Mouse (Mus musculus) midbrain, embryonic 16.5 days (tissue): ENCODE data around the gene Gm36245. TPM values are rescaled to one million over a fixed set of nuclear protein-coding genes. Genes with fewer than 3 reads are reported as not detected.

Source experiments
- polyA plus RNA-seq: library from polyadenylated mRNA; unstranded; fragments of >200 nt; fragmentation: Nextera tagmentation; extraction: Ambion mirVana; gene quantifications from 2 replicates; pipeline ENCODE4 v1.2.1, GENCODE M21; 2015

Gene Gm36245
- polyA plus RNA-seq, 1 experiment from 2014 or later = not detected

Other genes starting within 250 kb of the Gm36245 start
- not detected in 2 replicates for gene Apol7a, start 200.1 kb upstream of the Gm36245 start, polyA plus RNA-seq
- not detected in 2 replicates for gene Apol9a, start 188.1 kb upstream of the Gm36245 start, polyA plus RNA-seq
- not detected in 2 replicates for gene Apol7b, start 151.8 kb upstream of the Gm36245 start, polyA plus RNA-seq
- gene Apol10a, start 122.2 kb upstream of the Gm36245 start, polyA plus RNA-seq = not detected in 2 replicates
- not detected in 2 replicates for gene Apol11a, start 91.0 kb upstream of the Gm36245 start, polyA plus RNA-seq
- gene Apol7c, start 65.9 kb upstream of the Gm36245 start, polyA plus RNA-seq = not detected in 2 replicates
- not detected in 2 replicates for gene 1700025B11Rik, start 37.4 kb upstream of the Gm36245 start, polyA plus RNA-seq
- 0.10 TPM in 1 of 2 replicates, not detected in the other for gene Apol10b, start 3.1 kb upstream of the Gm36245 start, polyA plus RNA-seq
- not detected in 2 replicates for gene Apol11b, start 44.0 kb downstream of the Gm36245 start, polyA plus RNA-seq
- gene Apol7e, start 99.6 kb downstream of the Gm36245 start, polyA plus RNA-seq = not detected in 2 replicates
- gene Apol9b, start 129.8 kb downstream of the Gm36245 start, polyA plus RNA-seq = not detected in 2 replicates
- 0.11 and 0.27 TPM in 2 replicates for gene Apol8, start 157.7 kb downstream of the Gm36245 start, polyA plus RNA-seq
- 9.5 and 11.2 TPM in 2 replicates for gene Myh9, start 242.9 kb downstream of the Gm36245 start, polyA plus RNA-seq